Mouse (Mus musculus) erythroblast, embryonic 14.5 days (primary cell): ENCODE results near the gene Lrrc55.

Source experiments
- GATA1 ChIP-seq: IDR thresholded peaks from 2 replicates; pipeline ENCODE4 v1.6.1; 2012; ENCODE audit warnings: low read length, inconsistent platforms, mixed read lengths
- TAL1 ChIP-seq: IDR thresholded peaks from 3 replicates; pipeline ENCODE4 v1.6.1; 2012; ENCODE audit warnings: low read length, inconsistent platforms, mixed read lengths

DNA sequence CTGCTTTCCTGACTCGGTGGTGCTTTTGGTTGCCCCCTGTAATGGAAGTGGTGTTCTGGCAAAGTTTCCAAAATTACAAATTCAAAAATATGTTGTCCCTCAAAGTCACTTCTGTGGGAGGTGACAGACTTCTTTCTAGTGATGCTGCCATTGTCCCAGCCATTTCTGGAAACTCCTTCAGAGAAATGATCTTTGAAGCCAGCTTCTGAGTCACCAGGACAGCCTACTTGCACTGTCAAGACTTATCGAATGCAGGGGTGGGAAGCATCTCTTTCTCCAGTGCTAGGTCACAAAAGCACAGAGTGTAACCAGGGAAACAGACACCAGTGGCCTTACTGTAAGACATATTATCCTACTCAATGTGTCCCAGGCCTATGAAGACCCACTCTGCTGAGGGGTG is 45.8 kb downstream of the Lrrc55 start:
- TF ChIP-seq GATA1, result no peak
- TF ChIP-seq TAL1, result no peak
